Mouse (Mus musculus): ENCODE data around the gene Psmb3. TPM values are rescaled to one million over a fixed set of nuclear protein-coding genes. Genes with fewer than 3 reads are reported as not detected.
"Not testable (repeated sequence)": the region's sequence is repeated elsewhere in the genome, so short reads cannot be mapped to it uniquely, and the experiment has no call there.

Psmb3 gene
- polyA plus RNA-seq, 1 experiment from 2014 or later = 438 TPM

DNA sequence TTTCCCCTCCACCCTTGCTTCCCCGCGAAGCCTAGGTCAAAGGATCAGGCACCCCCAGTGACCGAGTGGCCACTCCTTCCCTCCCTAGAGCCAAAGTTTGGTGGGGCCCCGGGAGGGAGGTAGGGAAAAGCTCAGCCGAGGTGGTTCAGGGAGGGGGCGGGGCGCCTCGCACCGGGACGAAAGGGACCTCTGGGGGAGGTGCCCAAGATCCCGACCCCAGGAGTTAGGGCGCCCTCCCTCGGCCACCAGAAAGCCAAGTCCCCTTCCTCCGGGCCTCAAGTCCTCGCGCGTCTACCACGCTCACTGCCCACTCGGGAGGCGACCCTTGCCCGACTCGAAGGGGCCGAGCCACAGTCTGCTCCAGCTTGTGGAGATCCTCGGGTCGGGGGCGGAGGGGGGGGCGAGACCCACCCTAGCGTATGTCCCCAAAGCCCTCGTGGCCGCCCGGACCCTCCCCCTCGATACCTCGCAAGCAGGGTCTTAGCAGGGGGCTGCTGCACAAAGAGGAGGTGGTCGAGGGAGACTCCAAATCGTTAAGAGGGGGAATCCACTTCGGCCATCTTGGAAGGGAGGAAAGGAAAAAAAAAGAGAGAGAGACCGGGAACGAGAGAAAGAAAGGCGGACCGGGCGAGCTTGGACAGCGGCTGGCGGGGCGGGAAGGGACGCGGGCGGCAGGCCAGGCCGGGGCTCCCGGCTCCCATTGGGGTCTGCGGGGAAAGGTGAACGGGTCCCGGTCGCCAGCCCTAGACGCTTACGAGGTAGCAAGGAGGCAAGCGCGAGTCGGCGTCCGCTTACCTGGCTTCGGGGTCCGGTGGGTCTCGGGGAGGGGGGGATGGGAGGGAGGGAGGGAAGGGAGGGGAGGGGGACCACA lies 4.2 kb upstream of the Psmb3 start:
- H3K36me3 ChIP-seq = no peaks in the 10 kb centered on the region
- H3K27me3 ChIP-seq = no peaks in the 10 kb centered on the region
- H3K27ac ChIP-seq = peak overlapping the region; percentile 99
- peak overlapping the region; percentile 85 for H3K4me3 ChIP-seq
- peaks cover 56% of the 10 kb centered on the region for H3K4me1 ChIP-seq
- peak; percentile 1; the same call in 1 of the 2 replicates for ATAC-seq (ENCODE audit: low FRiP score)
- no peaks in the 10 kb centered on the region for H3K9me3 ChIP-seq (replicated peaks)
- H3K9ac ChIP-seq = peak overlapping the region; percentile 83
- H3K4me2 ChIP-seq (replicated peaks) = peak overlapping the region; percentile 87
- under 1% methylated on average over 60 of the region's 63 CpGs for WGBS

DNA sequence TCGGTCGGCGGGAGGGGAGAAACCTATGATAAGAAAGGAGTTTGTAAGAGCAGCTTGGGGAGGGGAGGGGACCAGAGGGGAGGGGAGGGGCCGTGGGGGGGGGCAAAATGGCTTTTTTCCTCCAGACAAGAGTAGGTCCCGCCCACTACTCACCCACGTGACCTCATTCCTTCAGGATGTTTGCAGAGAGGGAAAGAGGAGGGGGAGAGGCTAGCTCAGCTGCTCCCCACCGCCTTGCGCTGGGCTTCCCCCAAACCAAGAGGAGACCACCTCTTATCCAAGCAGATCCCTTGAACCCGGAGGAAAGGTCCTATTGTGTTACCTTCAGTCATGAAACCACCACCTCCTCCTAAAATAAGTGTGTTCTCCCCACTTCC lies 3.6 kb upstream of the Psmb3 start:
- H3K9me3 ChIP-seq (replicated peaks) = no peaks in the 10 kb centered on the region
- peak overlapping the region; percentile 85 for H3K4me3 ChIP-seq
- H3K36me3 ChIP-seq = no peaks in the 10 kb centered on the region
- peak; percentile 39 for ATAC-seq (ENCODE audit: low FRiP score)
- 2% methylated on average over 6 of the region's 9 CpGs for WGBS
- peak overlapping the region; percentile 99 for H3K27ac ChIP-seq
- H3K9ac ChIP-seq = peak overlapping the region; percentile 83
- no peaks in the 10 kb centered on the region for H3K27me3 ChIP-seq
- H3K4me1 ChIP-seq = peaks cover 56% of the 10 kb centered on the region
- H3K4me2 ChIP-seq (replicated peaks) = peak overlapping the region; percentile 87

DNA sequence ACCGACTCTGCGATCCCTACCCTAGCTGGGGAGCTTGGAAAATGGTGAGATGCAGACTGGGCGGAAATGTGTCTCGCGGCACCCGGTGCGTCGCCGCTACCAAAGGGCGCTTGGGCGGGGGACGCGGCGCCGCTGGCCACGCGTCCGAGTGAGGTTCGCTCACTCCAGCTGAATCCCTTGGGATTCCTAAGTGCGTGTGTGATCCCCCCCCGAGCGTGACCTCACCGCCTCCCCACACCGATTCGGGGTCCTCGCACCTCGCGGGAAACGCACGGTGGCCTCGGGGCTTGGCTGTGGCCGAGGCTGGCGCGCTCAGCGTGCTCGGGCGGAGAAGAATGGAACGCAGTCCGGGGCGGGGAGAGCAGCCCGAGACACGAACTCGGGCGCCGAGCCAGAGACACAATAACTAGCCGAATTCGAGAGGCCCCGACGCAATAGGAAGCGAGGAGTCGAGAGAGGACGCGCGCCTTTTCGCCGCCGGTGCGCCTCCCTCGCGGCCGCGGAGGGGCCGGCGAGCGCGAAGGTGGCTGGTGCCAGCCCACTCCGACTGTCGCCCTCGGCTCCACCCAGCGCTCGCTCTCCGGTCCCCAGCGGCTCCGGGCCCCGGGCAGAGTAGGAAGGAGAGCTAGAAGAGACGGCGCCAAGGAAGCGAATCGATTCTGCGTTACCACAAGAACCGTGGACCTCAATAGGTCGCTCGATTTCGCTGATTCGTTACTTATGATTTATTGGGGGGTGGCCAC lies 3.0 kb upstream of the Psmb3 start, which contains the start of gene Pcgf2:
Gene Pcgf2, minus strand, starts transcription at position 495 of the 743 bp plus-strand sequence.
- no peaks in the 10 kb centered on the region for H3K27me3 ChIP-seq
- peak within 1 kb of the TSS; percentile 83 for H3K9ac ChIP-seq
- peak within 1 kb of the TSS; percentile 87 for H3K4me2 ChIP-seq (replicated peaks)
- H3K9me3 ChIP-seq (replicated peaks) = no peaks in the 10 kb centered on the region
- under 1% methylated on average over 85 of the region's 85 CpGs for WGBS
- peak; percentile 23 for ATAC-seq (ENCODE audit: low FRiP score)
- H3K4me1 ChIP-seq = peaks cover 53% of the 10 kb centered on the region
- peak within 1 kb of the TSS; percentile 85 for H3K4me3 ChIP-seq
- H3K27ac ChIP-seq = peak within 1 kb of the TSS; percentile 99
- H3K36me3 ChIP-seq = no peaks in the 10 kb centered on the region

DNA sequence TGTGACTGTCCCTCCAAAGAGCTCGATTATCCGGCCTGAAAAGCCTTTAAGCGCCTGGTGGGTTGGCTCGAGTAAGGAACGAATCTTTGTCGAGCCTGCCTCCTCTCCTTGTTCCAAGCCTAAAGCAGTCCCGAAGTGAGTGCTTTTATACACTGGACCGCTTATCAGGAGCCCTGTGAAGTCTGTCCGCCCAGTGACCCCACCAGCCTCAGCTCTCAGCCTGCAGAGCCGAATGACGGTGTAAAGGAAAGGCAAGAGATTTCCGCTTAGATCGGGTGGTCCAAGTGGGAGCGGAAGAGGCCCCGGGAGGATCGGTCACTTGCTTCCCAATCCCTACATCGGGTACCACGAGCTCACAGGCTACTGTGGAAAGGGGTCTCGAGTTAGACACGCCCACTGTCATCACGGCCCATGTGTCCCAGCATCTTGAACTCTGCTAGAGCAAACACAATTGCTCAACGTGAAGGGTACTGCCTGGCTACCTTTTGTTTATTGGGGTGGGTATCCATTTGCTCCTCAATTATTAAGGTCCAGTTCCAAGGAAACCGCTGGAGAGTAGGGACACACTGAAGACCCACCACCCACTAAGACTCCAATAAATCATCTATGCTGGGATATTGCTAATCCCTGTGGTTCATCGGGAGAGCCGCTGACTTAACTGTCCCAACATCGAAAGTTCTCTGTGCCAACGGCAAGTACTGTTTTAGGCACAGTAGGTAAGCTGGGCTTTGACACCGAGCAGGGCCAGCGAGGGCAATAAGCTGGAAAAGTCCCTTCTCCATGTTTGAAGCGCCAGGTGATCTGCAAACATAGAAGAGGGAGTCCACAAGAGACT lies 2.2 kb upstream of the Psmb3 start:
- Histone ChIP-seq H3K4me1 (peaks cover 45% of the 10 kb centered on the region), H3K36me3 (peaks cover 3% of the 10 kb centered on the region; the same call in 1 of the 2 replicates), H3K4me3 (peak overlapping the region; percentile 85), H3K4me2 (replicated peaks) (peak overlapping the region; percentile 87), H3K9ac (peak overlapping the region; percentile 83), H3K27me3 (no peaks in the 10 kb centered on the region), H3K9me3 (replicated peaks) (no peaks in the 10 kb centered on the region), H3K27ac (peak overlapping the region; percentile 99)
- no peak for ATAC-seq (ENCODE audit: low FRiP score)
- 17% methylated on average over 30 of the region's 30 CpGs for WGBS

DNA sequence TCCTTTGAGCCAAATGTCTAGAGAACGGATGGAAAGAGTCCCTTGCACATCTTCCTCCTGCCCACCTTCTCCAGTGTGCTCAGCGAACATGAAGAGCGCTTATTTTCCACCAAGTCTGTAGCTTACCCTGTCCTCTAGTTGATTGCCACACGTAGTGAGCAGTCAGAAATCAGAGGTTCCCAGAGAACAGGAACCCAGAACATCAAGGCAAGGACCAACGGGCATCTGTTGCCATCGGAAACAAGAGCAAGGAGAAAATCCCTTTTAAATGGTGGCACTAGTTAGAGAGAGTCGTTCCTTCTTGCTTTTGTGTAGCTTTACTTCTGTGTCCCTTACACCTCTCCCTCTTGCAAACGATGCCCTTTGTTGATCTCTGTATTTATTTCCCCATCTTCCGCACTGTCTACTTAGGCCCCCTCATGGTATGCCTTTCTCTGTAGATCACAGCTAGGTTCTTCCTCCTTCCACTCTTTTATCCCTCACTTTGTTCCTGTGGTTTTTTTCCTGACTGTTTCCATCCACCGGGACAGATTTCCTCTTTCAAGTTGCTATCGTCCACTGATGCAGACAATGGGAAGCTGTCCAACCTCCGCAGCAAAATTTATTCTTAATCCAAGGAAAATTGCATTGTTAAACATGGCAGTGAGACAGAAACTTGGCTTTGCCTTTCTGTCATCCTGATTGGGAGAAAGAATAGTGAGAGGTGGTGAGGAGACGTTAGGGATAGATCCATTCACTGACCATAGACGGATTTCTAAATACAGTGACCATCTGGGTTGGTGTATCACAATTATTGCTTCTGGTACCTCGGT lies 1.4 kb upstream of the Psmb3 start:
- Histone ChIP-seq H3K27me3 (no peaks in the 10 kb centered on the region), H3K4me3 (peak overlapping the region; percentile 85), H3K4me1 (peaks cover 37% of the 10 kb centered on the region), H3K4me2 (replicated peaks) (peak overlapping the region; percentile 87), H3K9ac (peak overlapping the region; percentile 59; the same call in 1 of the 2 replicates), H3K9me3 (replicated peaks) (no peaks in the 10 kb centered on the region), H3K27ac (peak overlapping the region; percentile 30; the same call in 1 of the 2 replicates), H3K36me3 (peaks cover 11% of the 10 kb centered on the region)
- no peak for ATAC-seq (ENCODE audit: low FRiP score)
- WGBS = 54% methylated on average over 15 of the region's 15 CpGs

DNA sequence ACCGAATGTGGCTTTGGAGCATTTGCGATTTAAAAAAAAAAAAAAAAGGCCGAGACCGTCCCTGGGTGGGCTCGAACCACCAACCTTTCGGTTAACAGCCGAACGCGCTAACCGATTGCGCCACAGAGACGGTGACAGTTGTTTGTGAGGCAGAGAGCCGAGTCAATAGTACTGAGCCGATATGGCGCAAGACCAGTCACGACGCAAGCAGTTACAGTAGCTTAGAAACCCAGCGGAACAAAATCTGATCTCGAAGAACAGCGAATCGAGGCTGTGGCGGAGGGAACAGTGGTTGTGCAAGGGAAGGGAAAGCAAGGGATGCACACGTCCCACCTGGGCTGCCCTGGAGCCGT lies 830 bp upstream of the Psmb3 start:
- Histone ChIP-seq H3K27me3 (no peaks in the 10 kb centered on the region), H3K4me2 (replicated peaks) (peak overlapping the region; percentile 87), H3K27ac (peak overlapping the region; percentile 64), H3K9ac (peak overlapping the region; percentile 59), H3K9me3 (replicated peaks) (no peaks in the 10 kb centered on the region), H3K36me3 (peaks cover 17% of the 10 kb centered on the region), H3K4me3 (peak overlapping the region; percentile 85), H3K4me1 (peaks cover 31% of the 10 kb centered on the region)
- peak; percentile 3; the same call in 1 of the 2 replicates for ATAC-seq (ENCODE audit: low FRiP score)
- under 1% methylated on average over 24 of the region's 24 CpGs for WGBS

DNA sequence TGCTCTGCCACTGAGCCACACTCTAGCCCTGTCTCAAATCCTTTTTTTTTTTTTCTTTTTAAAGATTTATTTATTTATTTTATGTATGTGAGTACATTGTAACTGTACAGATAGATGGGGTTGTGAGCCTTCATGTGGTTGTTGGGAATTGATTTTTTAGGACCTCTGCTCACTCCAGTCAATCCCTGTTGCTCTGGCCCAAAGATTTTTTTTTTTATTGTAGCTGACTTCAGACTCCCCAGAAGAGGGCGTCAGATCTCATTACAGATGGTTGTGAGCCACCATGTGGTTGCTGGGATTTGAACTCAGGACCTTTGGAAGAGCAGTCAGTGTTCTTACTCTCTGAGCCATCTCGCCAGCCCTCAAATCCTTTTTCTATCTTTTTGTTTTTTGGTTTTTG lies 6.9 kb downstream of the Psmb3 start:
- H3K36me3 ChIP-seq = peaks cover 76% of the 10 kb centered on the region
- not testable (repeated sequence) for H3K9me3 ChIP-seq (replicated peaks); ATAC-seq (ENCODE audit: low FRiP score); H3K27me3 ChIP-seq; H3K4me1 ChIP-seq; H3K27ac ChIP-seq; H3K4me3 ChIP-seq; H3K9ac ChIP-seq; H3K4me2 ChIP-seq (replicated peaks)
- WGBS = 83% methylated on average over 2 of the region's 2 CpGs

DNA sequence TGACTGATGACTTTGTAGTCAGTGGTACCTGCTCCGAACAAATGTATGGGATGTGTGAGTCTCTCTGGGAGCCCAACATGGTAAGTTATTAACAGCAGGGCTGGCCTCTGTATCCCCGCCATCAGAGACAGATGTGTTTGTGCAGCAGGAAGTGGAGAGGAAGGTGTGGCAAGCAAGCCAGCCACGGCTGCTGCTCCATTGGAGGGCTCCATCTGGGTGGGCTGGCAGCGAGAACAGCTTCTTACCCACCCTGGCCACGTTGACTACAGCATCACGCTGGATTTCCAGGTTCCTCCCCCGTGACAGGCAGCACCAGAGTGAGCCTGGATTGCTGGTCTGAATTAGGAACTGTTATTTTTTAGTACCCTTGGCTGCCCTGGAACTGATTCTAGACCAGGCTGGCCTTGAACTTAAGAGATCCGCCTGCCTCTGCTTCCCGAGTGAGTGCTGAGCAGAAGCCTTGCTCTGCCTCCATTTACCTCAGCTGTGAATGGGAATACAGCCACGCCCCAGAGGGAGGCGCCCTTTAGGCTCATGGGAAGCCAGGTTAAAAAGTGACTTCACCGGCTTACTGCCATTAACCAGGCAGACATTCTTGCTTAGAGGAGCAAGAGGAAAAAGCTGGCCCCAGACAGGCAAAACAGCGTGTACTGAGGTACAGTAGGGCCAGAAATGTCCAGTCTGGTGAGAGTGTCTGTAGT lies 8.2 kb downstream of the Psmb3 start:
- no peak for ATAC-seq (ENCODE audit: low FRiP score)
- Histone ChIP-seq H3K9ac (no peak overlapping the region), H3K4me3 (no peak overlapping the region), H3K4me1 (no peaks in the 10 kb centered on the region), H3K27me3 (no peaks in the 10 kb centered on the region), H3K9me3 (replicated peaks) (0 out of 2 replicates have a peak, but pooled peaks cover 6% of the 10 kb centered on the region), H3K27ac (no peak overlapping the region), H3K36me3 (peaks cover 79% of the 10 kb centered on the region), H3K4me2 (replicated peaks) (no peak overlapping the region)
- WGBS = 86% methylated on average over 13 of the region's 13 CpGs

DNA sequence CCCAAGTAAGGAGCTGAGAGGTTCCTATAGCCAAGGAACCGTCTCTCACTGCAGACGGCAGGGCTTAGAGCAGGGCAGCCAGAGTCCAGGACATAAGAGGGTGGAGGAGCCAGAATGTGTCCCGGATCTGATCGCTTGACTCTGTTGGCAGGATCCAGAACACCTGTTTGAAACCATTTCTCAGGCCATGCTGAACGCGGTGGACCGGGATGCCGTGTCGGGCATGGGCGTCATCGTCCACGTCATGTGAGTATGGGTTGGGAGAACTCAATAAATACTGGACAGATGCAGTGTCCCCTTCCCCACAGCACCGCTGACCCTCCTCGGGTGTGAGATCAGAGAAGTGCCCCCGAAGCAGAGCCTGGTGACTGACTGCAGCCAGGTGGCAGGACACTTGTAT lies 9.1 kb downstream of the Psmb3 start:
- Histone ChIP-seq H3K4me3 (no peak overlapping the region), H3K27ac (no peak overlapping the region), H3K4me1 (no peaks in the 10 kb centered on the region), H3K4me2 (replicated peaks) (no peak overlapping the region), H3K9me3 (replicated peaks) (0 out of 2 replicates have a peak, but pooled peaks cover 6% of the 10 kb centered on the region), H3K27me3 (no peaks in the 10 kb centered on the region), H3K36me3 (peaks cover 77% of the 10 kb centered on the region), H3K9ac (no peak overlapping the region)
- no peak for ATAC-seq (ENCODE audit: low FRiP score)
- 95% methylated on average over 15 of the region's 15 CpGs for WGBS

DNA sequence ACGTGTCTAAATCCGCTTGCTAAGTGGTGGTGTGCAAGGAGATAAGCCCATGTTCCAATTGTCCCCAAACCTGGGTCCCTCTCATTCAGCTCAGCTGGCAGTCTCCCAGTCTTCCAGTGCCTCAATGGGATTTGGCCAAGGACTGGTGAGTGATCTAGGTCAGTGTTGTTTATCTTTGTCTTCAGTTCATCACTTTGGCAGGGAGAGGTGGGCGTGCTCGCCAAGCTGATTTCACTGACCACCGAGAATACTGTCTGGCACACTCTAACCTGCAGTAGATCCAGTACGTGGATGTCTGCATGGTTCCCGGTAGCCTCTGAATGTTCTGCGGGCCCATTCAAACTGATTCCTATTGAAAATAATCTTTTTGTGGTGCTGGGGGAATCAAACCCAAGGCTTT lies 10.7 kb downstream of the Psmb3 start:
- Histone ChIP-seq H3K27me3 (no peaks in the 10 kb centered on the region), H3K9ac (no peak overlapping the region), H3K4me2 (replicated peaks) (no peak overlapping the region), H3K9me3 (replicated peaks) (0 out of 2 replicates have a peak, but pooled peaks cover 6% of the 10 kb centered on the region), H3K27ac (no peak overlapping the region), H3K4me3 (no peak overlapping the region), H3K4me1 (no peaks in the 10 kb centered on the region), H3K36me3 (peaks cover 78% of the 10 kb centered on the region)
- ATAC-seq (ENCODE audit: low FRiP score) = no peak
- 94% methylated on average over 8 of the region's 8 CpGs for WGBS

DNA sequence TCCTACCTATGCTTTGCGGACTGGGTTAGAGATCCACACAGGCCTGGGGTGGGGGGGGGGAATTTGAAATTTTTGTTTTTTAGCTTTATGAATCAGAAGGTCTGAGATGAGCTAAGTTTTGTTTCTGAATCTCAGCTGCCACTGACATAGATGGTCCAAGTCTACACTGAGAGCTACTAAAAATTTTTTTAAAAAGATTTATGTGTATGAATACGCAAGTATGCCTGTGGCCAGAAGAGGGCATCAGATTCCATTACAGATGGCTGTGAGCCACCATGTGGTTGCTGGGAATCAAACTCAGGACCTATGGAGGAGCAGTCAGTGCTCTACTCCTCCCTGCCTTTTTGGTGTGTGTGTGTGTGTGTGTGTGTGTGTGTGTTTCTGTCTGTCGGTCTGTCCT lies 11.2 kb downstream of the Psmb3 start:
- H3K4me3 ChIP-seq = no peak overlapping the region
- H3K9ac ChIP-seq = no peak overlapping the region
- no peak overlapping the region for H3K4me2 ChIP-seq (replicated peaks)
- no peaks in the 10 kb centered on the region for H3K4me1 ChIP-seq
- no peak overlapping the region for H3K27ac ChIP-seq
- no peak for ATAC-seq (ENCODE audit: low FRiP score)
- WGBS = over 99% methylated on average over 3 of the region's 3 CpGs
- no peaks in the 10 kb centered on the region for H3K27me3 ChIP-seq
- 0 out of 2 replicates have a peak, but pooled peaks cover 6% of the 10 kb centered on the region for H3K9me3 ChIP-seq (replicated peaks)
- H3K36me3 ChIP-seq = peaks cover 78% of the 10 kb centered on the region
